Mouse (Mus musculus) olfactory bulb, adult 2 months (tissue): ENCODE results near the gene Oxsr1.

Experiments used
- CTCF ChIP-seq: fragments of 200-500 bp; IDR thresholded peaks from 2 replicates; pipeline ENCODE4 v1.5.1; 2012; ENCODE audit warnings: low read depth, mild to moderate bottlenecking, low read length, moderate library complexity; ENCODE audit not compliant: insufficient read depth
- POLR2A ChIP-seq: fragments of 200-500 bp; IDR thresholded peaks from 2 replicates; pipeline ENCODE4 v1.6.1; 2012; ENCODE audit warnings: mild to moderate bottlenecking, low read depth, low read length, moderate library complexity; ENCODE audit not compliant: insufficient read depth

DNA sequence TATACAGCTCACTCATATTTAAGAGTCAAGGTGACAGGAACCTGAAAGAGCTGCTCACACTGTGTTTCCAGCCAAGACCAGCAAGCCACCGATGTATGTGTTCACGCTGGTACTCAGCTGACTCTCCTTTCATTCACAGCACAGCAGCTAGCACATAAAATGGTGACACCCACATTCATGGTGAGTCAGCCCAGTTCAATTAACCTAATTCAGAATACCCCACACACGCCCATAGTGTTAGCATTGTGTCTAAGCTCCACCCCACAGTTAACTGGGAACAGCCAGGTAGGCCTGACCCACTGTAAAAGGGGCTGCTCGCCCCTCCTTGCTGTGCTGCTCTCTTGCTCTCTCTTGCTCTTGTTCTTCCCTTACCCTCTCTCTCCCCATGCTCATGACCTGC is 50.7 kb downstream of the Oxsr1 start:
- TF ChIP-seq CTCF (no peak), POLR2A (no peak)
